Mouse (Mus musculus): ENCODE measurements around the gene Sub1. TPM values are rescaled to one million over a fixed set of nuclear protein-coding genes. Genes with fewer than 3 reads are reported as not detected.

The Sub1 gene
- polyA plus RNA-seq (2012; rRNA removed; ENCODE audit: low replicate concordance), result 9.1 and 9.3 TPM in 2 replicates

DNA sequence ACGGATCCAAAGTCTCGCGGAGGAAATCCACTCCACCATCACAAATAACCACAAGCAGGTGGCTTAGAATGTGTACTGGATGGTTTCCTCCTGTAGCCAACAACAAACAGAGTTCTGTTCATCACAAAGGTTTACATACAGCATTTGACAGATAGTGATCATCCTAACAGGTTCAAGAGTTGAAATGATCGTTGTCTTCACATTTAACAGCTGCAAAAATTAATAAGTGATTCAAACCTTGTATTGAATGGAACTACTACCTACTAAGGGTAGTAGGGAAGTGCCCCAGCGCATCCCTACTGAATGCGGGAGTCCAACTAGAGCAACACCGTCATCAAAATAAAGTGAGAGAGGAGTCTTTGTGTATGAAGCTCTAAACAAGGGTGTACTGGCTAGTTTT lies at the start of gene Sub1:
Gene Sub1 (minus strand): TSS at position 101 of the 400 bp plus-strand sequence.

Other genes with a start within 250 kb of the Sub1 start
- gene Npr3, start 89.7 kb downstream of the Sub1 start, polyA plus RNA-seq (2012; rRNA removed; ENCODE audit: low replicate concordance), result 32.2 and 199 TPM in 2 replicates
- 120 and 139 TPM in 2 replicates for gene Zfr, start 120.8 kb upstream of the Sub1 start, polyA plus RNA-seq (2012; rRNA removed; ENCODE audit: low replicate concordance)
- 13.9 and 16.5 TPM in 2 replicates for gene Mtmr12, start 208.0 kb upstream of the Sub1 start, polyA plus RNA-seq (2012; rRNA removed; ENCODE audit: low replicate concordance)

Data from subcutaneous adipose tissue, adult 2 months (tissue).